Mouse (Mus musculus) left cerebral cortex, postnatal 4 days (tissue): ENCODE measurements around the gene Fra10ac1. TPM values are rescaled to one million over a fixed set of nuclear protein-coding genes. Genes with fewer than 3 reads are reported as not detected.
A peak's percentile ranks its signal among the peaks of the same experiment; 100 is the strongest.

Experiments
- DNase-seq: peaks from one replicate; pipeline ENCODE4 v3.0.0-alpha.2; 2022
- intact Hi-C: fragments of 180-260 bp; cut with DNase I; formaldehyde crosslinking; loops from one replicate; pipeline ENCODE4 v1.15.1; 2025
- total RNA-seq, 2 experiments: library from RNA; stranded (reverse); gene quantifications; 2 replicates each; pipeline ENCODE4 v1.2.3; 2021

The Fra10ac1 gene
- total RNA-seq, 2 experiments from 2014 or later, result 21.8 to 24.2 TPM

DNA sequence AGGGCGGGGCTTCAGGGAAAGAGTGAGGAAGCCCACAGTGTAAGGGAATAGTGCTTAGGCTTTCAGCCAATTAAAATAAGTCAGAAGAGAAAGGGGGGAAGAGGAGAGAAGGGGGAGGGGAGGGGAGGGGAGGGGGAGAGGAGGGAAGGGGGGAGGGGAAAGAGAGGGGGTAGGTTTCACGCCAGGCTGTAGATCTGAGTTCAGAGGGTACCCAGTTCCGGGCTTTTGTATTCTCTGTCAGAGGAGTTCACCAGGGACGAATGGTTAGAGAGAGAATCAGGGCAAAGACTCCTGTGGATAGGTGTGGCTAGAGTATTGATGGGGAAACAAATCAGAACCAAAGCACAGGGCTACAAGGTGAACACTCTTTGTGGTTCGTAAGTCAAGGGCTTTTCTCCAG is 12.6 kb upstream of the Fra10ac1 start:
- no peak for DNase-seq
- intact Hi-C loops, result no loop called here

- intact Hi-C loops, result no loop called here
- no peak for DNase-seq
These were observed 8.6 kb upstream of the Fra10ac1 start for GRCm38 (mm10) chr19:38232516-38232915.

DNA sequence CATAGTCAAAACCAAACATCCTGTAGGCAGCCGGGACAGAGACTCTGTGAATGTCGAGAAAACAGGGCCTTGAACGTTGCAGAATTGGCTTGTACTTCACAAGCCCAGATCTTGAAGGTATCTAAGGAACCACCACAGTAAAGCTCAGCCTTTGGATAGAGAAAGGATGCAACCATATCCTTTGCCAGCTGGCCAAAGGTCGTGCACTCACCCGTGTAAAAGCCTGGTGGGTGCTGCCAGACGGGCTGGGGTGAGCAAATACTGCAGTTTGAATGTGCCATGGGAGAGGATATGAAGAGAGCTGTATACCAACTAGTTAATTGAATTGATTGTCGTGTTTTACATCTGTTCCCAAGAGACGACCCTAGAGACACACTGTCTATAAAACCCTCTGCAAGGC is 8.1 kb upstream of the Fra10ac1 start:
- no peak for DNase-seq
- intact Hi-C loops, result no loop called here

DNA sequence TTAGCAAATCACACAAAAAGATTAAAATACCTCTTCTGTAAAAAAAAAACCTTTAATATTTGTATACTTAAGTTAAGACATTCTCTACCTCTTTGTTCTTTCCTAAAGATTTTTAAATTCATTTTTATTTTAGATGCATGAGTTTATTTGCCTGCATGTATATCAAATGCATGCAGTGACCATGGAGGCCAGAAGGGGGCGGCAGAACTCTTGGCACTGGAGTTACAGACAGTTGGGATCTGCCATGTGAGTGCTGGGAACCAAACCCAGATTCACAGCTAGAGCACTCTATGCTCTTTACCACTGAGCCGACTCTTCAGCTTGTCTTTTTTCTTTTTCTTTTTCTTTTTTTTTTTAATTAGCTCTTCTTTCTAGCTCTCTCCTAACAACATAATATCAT is 4.7 kb upstream of the Fra10ac1 start:
- DNase-seq, result peak; percentile 11
- intact Hi-C loops, result no loop called here

DNA sequence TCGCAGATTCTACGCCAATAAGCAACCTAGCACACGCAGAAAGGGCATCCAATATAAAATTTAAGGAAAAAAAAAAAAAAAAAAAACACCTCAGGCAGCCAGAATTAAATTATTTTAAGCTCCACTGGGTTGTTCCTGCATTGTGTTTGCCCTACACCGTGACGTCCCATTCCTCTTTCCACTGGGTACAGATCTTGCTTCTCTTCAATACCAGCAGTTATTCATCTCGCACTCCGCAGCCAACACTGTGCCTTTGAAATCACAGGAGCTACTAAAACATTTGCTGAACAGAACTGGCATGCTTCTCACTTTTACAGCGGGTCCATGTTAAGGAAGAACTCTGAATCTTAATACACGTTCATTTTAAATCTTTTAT is 717 bp upstream of the Fra10ac1 start:
- intact Hi-C loops, result loop anchor here (2.0 kb wide), 1 partner anchor 40 kb away; the partner anchor contains the start of gene Lgi1
- peak; percentile 22 for DNase-seq

GRCm38 (mm10) chr19:38223356-38223904 is 526 bp downstream of the Fra10ac1 start:
- intact Hi-C loops, result loop anchor here (2.0 kb wide), 1 partner anchor 101 kb away; no protein-coding TSS in a partner anchor
- DNase-seq, result no peak

DNA sequence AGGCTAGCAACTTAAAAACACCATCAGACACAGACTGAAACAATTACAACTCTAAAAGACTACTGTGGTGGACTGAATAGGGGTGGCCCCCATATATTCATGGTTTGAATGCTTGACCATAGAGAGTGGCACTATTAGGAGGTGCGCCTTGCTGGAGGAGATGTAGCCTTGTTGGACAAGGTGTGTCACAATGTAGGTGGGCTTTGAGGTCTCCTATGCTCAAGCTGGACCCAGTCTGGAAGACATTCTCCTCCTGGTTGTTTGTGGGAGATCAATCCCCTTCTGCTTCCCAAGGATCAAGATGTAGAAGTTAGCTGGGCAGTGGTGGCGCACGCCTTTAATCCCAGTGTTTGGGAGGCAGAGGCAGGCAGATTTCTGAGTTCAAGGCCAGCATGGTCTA is 6.3 kb downstream of the Fra10ac1 start:
- DNase-seq, result no peak

GRCm38 (mm10) chr19:38206669-38207068 is 17.3 kb downstream of the Fra10ac1 start:
- peak; percentile 27 for DNase-seq
- intact Hi-C loops, result no loop called here

More for the DNA sequence above, 6.3 kb downstream of the Fra10ac1 start:
- intact Hi-C loops, result no loop called here

DNA sequence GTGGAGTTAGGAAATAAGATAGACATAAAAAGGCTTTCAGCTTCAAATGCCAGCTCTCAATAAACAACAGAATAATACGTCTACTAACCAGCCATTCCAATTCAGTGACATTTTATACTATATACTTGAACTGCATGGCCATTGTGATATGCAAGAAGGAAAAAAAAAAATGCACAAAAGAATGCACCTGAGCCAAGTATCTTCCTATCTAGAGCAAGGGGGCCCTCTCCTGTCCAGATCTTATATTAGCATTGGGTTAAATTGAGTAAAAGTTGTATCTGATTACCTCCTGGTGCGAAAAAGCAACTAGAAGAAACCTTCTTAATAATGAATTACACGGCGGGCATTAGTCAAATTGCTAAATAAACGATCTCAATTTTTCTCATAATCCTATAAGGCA is 25.2 kb downstream of the Fra10ac1 start:
- intact Hi-C loops, result loop anchor here (10.0 kb wide), 1 partner anchor 244 kb away; no protein-coding TSS in a partner anchor

DNA sequence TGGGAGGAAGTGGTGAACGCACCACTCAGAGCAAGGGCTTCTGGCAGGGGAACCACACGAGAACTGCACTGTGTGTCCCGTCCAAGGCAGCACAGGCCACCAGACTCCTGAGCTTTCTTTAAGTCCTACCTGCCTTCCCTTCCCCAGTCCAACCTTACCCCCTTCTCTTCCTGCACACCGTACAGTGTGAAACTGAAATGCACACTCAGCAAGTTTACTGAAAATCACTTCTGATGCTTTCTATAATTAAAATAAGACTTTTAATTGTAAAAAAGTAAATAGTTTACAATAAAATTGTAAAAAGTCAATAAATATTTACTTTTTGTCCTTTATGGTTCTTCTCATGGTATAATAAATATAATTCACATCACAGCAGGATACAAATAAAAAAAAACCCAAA is 28.7 kb downstream of the Fra10ac1 start:
- intact Hi-C loops, result loop anchor here (10.0 kb wide), 1 partner anchor 240 kb away; no protein-coding TSS in a partner anchor
- no peak for DNase-seq

More for the DNA sequence above, 25.2 kb downstream of the Fra10ac1 start:
- DNase-seq, result no peak

GRCm38 (mm10) chr19:38191446-38191845 is 32.5 kb downstream of the Fra10ac1 start:
- intact Hi-C loops, result loop anchor here (10.0 kb wide), 1 partner anchor 237 kb away; no protein-coding TSS in a partner anchor
- DNase-seq, result no peak

GRCm38 (mm10) chr19:38190606-38191005 is 33.4 kb downstream of the Fra10ac1 start:
- intact Hi-C loops, result loop anchor here (10.0 kb wide), 1 partner anchor 236 kb away; no protein-coding TSS in a partner anchor
- no peak for DNase-seq

- DNase-seq, result peak; percentile 9
- intact Hi-C loops, result loop anchor here (10.0 kb wide), 1 partner anchor 133 kb away; the partner anchor contains the start of gene Cep55
These were observed 36.6 kb downstream of the Fra10ac1 start for GRCm38 (mm10) chr19:38187345-38187680.

GRCm38 (mm10) chr19:38186631-38187344 is 37.2 kb downstream of the Fra10ac1 start:
- intact Hi-C loops, result loop anchor here (10.0 kb wide), 1 partner anchor 132 kb away; the partner anchor contains the start of gene Cep55
- DNase-seq, result no peak

GRCm38 (mm10) chr19:38179675-38180074 is 44.3 kb downstream of the Fra10ac1 start:
- intact Hi-C loops, result loop anchor here (10.0 kb wide), 1 partner anchor 125 kb away; the partner anchor contains the start of gene Cep55
- DNase-seq, result no peak

- no peak for DNase-seq
- intact Hi-C loops, result no loop called here
These were observed 59.3 kb downstream of the Fra10ac1 start for GRCm38 (mm10) chr19:38164633-38165032.

- intact Hi-C loops, result no loop called here
These were observed 62.2 kb downstream of the Fra10ac1 start for GRCm38 (mm10) chr19:38161648-38162354.

GRCm38 (mm10) chr19:38156243-38156642 is 67.7 kb downstream of the Fra10ac1 start:
- intact Hi-C loops, result no loop called here
- no peak for DNase-seq

More at GRCm38 (mm10) chr19:38161648-38162354, 62.2 kb downstream of the Fra10ac1 start:
- no peak for DNase-seq

DNA sequence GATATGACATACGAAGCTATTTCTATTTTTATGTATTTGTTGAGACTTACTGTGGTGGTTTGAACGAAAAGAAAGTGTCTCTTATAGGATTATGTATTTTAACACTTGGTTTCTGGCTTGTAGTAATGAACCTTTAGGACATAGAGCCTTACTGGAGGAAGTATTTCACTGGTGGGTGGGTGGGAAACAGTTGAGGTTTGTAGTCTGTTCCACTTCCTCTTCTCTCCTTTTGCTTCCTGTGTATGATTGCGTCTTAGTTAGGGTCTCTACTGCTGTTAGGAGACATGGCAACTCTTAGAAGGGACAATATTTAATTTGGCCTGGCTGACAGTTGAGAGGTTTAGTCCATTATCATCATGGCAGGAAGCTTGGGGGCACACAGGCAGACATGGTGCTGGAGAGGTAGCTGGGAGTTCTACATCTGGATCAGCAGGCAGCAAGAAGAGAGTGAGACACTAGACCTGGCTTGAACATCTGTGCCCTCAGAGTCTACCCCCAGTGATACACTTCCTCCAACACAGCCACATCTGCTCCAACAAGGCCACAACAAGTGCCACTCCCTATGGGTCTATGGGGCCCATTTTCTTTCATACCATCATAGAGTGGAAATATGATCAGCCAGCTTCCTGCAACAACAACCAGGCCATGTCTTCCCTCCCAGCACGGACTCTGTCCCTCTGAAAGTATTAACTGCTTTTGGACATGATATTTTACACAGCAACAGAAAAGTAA is 80.2 kb downstream of the Fra10ac1 start:
- DNase-seq, result no peak
- intact Hi-C loops, result no loop called here
